Mouse (Mus musculus): ENCODE results near the gene Cbr1.

- TF ChIP-seq CTCF (IDR thresholded peaks at IDR 0.05; ENCODE audit: low read depth, low read length) (no peak), EP300 (IDR thresholded peaks at IDR 0.05; ENCODE audit: insufficient read depth, low read depth, low read length) (no peak), POLR2A (IDR thresholded peaks at IDR 0.05; ENCODE audit: insufficient read depth, low read length) (no peak)
Observed at GRCm38 (mm10) chr16:93605553-93605952, at the start of gene Cbr1.
